Mouse (Mus musculus) CD4-positive naive resting alpha-beta T cell, adult 76 days (primary cell): Measurements from ENCODE around the gene Tamm41. TPM values are rescaled to one million over a fixed set of nuclear protein-coding genes. Genes with fewer than 3 reads are reported as not detected.

Experiments used
- total RNA-seq: library from RNA; stranded (reverse); gene quantifications from one replicate; pipeline ENCODE4 v1.2.4, GENCODE M21; 2023

The Tamm41 gene
- 15.7 TPM for total RNA-seq

GRCm38 (mm10) chr6:115037103-115038094 is at the start of gene Tamm41:
Gene Tamm41 (minus strand): TSS chr6:115037876.

GRCm38 (mm10) chr6:114969213-114970120 is 68.2 kb downstream of the Tamm41 start, which contains the start of gene Vgll4:
Gene Vgll4 (minus strand): TSS chr6:114969994.

Other genes with a start within 250 kb of the Tamm41 start
- gene Vgll4, start 67.9 kb downstream of the Tamm41 start, total RNA-seq = 227 TPM
- not detected for gene Syn2, start 97.0 kb upstream of the Tamm41 start, total RNA-seq
- gene Gm17482, start 189.5 kb upstream of the Tamm41 start, total RNA-seq = not detected
- not detected for gene Timp4, start 214.3 kb upstream of the Tamm41 start, total RNA-seq